Mouse (Mus musculus): ENCODE data around the gene Pdcd1lg2. TPM values are rescaled to one million over a fixed set of nuclear protein-coding genes. Genes with fewer than 3 reads are reported as not detected.
"Not testable (repeated sequence)": the region's sequence is repeated elsewhere in the genome, so short reads cannot be mapped to it uniquely, and the experiment has no call there.

The Pdcd1lg2 gene
- polyA plus RNA-seq, 1 experiment = 0.37 TPM

DNA sequence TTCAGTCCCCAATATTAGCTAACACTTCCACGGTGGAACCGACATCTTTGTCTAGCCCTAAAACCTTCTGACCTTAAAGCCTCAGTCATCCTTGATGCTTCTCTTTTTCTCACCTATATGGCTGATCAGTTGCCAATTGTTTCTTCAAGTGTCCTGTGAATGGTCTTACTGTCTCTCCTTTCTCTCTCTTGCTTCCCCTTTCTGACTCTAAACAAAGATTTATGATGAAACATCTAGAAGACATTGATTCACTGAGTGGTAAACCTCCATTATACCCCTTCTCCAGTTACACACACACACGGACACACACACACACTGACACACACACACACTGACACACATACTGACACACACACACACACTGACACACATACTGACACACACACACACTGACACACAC is 3.8 kb downstream of the Pdcd1lg2 start:
- H3K4me1 ChIP-seq (ENCODE audit: control insufficient read depth, insufficient read depth, low read length) = peaks cover 5% of the 10 kb centered on the region
- WGBS = 81% methylated on average over 3 of the region's 3 CpGs
- TF ChIP-seq POLR2A (IDR thresholded peaks at IDR 0.05; ENCODE audit: borderline replicate concordance, extremely low read depth, low read depth, low read length) = no peak

GRCm38 (mm10) chr19:29414917-29415316 is 4.2 kb downstream of the Pdcd1lg2 start:
- not testable (repeated sequence) for H3K4me1 ChIP-seq (ENCODE audit: control insufficient read depth, insufficient read depth, low read length); DNase-seq; H3K4me3 ChIP-seq (replicated peaks; ENCODE audit: extremely low read depth, low read depth, low read length)

More for the DNA sequence above, 3.8 kb downstream of the Pdcd1lg2 start:
- H3K4me3 ChIP-seq (replicated peaks; ENCODE audit: extremely low read depth, low read depth, low read length) = no peak overlapping the region
- DNase-seq = no peak

DNA sequence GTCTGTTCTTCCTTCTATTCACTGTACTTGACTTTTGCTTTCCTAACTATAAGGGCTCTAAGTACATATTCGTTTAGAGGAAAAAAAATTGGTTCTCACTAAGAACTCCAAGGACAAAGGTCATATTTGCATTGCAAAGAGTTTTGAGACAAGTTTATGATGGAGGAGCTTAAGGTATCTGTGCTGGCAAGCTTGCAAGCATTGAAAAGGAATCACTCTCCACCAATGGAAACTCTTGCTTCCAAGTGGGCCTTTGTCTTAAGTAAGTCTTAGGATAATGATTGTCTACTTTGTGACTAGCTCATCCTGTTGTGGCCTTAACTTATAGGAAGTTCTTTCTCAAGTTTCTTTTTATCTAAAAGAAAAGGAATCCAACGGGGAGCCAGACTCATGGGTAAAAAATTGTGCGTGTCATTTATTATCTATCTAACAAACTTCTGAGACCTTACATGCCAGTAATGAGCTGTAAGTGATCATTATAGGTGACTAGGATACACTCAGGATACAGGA is 5.7 kb downstream of the Pdcd1lg2 start:
- no peak for DNase-seq

DNA sequence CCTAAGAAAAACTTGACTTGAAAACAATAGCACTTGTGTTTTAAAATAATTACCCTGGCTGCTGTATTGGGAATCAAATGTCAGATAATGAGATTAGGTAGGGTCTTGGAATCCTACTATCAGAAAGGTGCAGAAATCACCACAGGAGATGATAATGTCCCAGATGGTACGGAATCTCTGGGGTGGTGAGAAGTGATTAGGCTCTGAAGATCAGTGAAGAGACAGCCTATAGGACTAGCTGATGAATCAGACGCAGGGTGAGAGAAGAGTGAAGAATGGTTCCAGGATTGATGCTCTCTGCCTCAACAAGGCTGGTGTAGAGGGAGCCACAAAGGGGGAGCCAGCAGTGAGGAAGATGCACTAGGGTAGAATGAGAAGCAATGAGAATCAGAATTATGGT is 6.5 kb downstream of the Pdcd1lg2 start:
- Histone ChIP-seq H3K4me1 (ENCODE audit: control insufficient read depth, insufficient read depth, low read length) (peaks cover 5% of the 10 kb centered on the region), H3K4me3 (replicated peaks; ENCODE audit: extremely low read depth, low read depth, low read length) (no peak overlapping the region)
- no peak for TF ChIP-seq POLR2A (IDR thresholded peaks at IDR 0.05; ENCODE audit: borderline replicate concordance, extremely low read depth, low read depth, low read length)
- TF ChIP-seq CTCF (IDR thresholded peaks at IDR 0.05; ENCODE audit: insufficient read depth, low read length) = no peak
- WGBS = 82% methylated on average over 2 of the region's 2 CpGs
- DNase-seq = no peak

More for the DNA sequence above, 5.7 kb downstream of the Pdcd1lg2 start:
- WGBS = 73% methylated on average over 3 of the region's 3 CpGs
- TF ChIP-seq POLR2A (IDR thresholded peaks at IDR 0.05; ENCODE audit: borderline replicate concordance, extremely low read depth, low read depth, low read length) = no peak
- TF ChIP-seq CTCF (IDR thresholded peaks at IDR 0.05; ENCODE audit: insufficient read depth, low read length) = no peak
- peaks cover 5% of the 10 kb centered on the region for H3K4me1 ChIP-seq (ENCODE audit: control insufficient read depth, insufficient read depth, low read length)
- H3K4me3 ChIP-seq (replicated peaks; ENCODE audit: extremely low read depth, low read depth, low read length) = no peak overlapping the region

- 25% methylated on average over 2 of the region's 2 CpGs for WGBS
- Histone ChIP-seq H3K4me1 (ENCODE audit: control insufficient read depth, insufficient read depth, low read length) (peaks cover 5% of the 10 kb centered on the region), H3K4me3 (replicated peaks; ENCODE audit: extremely low read depth, low read depth, low read length) (no peak overlapping the region)
- TF ChIP-seq CTCF (IDR thresholded peaks at IDR 0.05; ENCODE audit: insufficient read depth, low read length) (no peak), POLR2A (IDR thresholded peaks at IDR 0.05; ENCODE audit: borderline replicate concordance, extremely low read depth, low read depth, low read length) (no peak)
- no peak for DNase-seq
These were observed 7.2 kb downstream of the Pdcd1lg2 start for GRCm38 (mm10) chr19:29417894-29418293.

GRCm38 (mm10) chr19:29418661-29419115 is 8.0 kb downstream of the Pdcd1lg2 start:
- 7% methylated on average over 9 of the region's 9 CpGs for whole genome bisulfite sequencing
- TF ChIP-seq CTCF (IDR thresholded peaks at IDR 0.05; ENCODE audit: insufficient read depth, low read length) (no peak), POLR2A (IDR thresholded peaks at IDR 0.05; ENCODE audit: borderline replicate concordance, extremely low read depth, low read depth, low read length) (no peak)
- Histone ChIP-seq H3K4me3 (replicated peaks; ENCODE audit: extremely low read depth, low read depth, low read length) (no peak overlapping the region), H3K4me1 (ENCODE audit: control insufficient read depth, insufficient read depth, low read length) (peaks cover 5% of the 10 kb centered on the region)
- DNase-seq = peak; percentile 26

DNA sequence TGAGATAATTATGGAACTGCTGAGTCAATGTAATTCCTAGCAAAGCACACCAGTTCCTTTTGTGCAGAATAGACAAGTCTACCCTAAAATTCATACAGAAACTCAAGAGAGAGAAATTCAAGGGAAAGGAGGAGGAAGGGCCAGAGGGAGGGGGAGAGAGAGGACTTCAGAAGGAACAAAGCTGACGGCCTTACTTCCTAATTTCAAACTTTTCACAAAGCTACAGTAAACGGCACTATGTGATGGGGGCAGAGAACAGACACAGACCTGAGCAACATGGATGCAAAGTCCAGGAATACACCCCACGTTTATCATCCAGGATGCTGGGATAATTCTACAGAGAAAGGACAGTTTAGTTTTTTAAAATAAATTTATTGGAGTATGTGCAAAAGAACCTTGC is 8.8 kb downstream of the Pdcd1lg2 start:
- TF ChIP-seq CTCF (IDR thresholded peaks at IDR 0.05; ENCODE audit: insufficient read depth, low read length) (no peak), POLR2A (IDR thresholded peaks at IDR 0.05; ENCODE audit: borderline replicate concordance, extremely low read depth, low read depth, low read length) (no peak)
- WGBS = 49% methylated on average over 3 of the region's 3 CpGs
- peaks cover 5% of the 10 kb centered on the region for H3K4me1 ChIP-seq (ENCODE audit: control insufficient read depth, insufficient read depth, low read length)
- no peak for DNase-seq
- H3K4me3 ChIP-seq (replicated peaks; ENCODE audit: extremely low read depth, low read depth, low read length) = no peak overlapping the region

DNA sequence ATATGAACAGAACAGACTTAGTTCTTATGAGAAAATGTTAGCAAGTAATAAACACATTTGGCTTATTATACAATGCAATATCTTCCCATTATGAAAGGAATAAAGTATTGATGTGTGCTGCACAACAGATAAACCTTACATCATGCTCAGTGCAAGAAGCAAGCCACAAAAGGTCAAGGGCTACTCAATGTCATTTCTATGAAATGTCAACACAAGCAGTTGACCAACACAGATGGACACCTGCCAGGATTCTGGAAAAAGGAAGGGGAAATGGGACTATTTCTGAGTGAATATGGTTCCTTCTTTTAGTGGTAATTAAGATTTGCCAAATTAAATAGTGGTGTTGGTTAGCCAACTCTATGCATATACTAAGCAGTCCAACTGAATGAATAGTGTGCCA is 9.2 kb downstream of the Pdcd1lg2 start:
- peaks cover 5% of the 10 kb centered on the region for H3K4me1 ChIP-seq (ENCODE audit: control insufficient read depth, insufficient read depth, low read length)
- no peak overlapping the region for H3K4me3 ChIP-seq (replicated peaks; ENCODE audit: extremely low read depth, low read depth, low read length)
- TF ChIP-seq POLR2A (IDR thresholded peaks at IDR 0.05; ENCODE audit: borderline replicate concordance, extremely low read depth, low read depth, low read length) = no peak
- no peak for TF ChIP-seq CTCF (IDR thresholded peaks at IDR 0.05; ENCODE audit: insufficient read depth, low read length)
- no peak for DNase-seq

GRCm38 (mm10) chr19:29420397-29420796 is 9.7 kb downstream of the Pdcd1lg2 start:
- H3K4me1 ChIP-seq (ENCODE audit: control insufficient read depth, insufficient read depth, low read length) = peaks cover 5% of the 10 kb centered on the region

GRCm38 (mm10) chr19:29422013-29422645 is 11.4 kb downstream of the Pdcd1lg2 start:
- Histone ChIP-seq H3K4me1 (ENCODE audit: control insufficient read depth, insufficient read depth, low read length) (peaks cover 5% of the 10 kb centered on the region), H3K4me3 (replicated peaks; ENCODE audit: extremely low read depth, low read depth, low read length) (no peak overlapping the region)
- TF ChIP-seq POLR2A (IDR thresholded peaks at IDR 0.05; ENCODE audit: borderline replicate concordance, extremely low read depth, low read depth, low read length) = no peak
- TF ChIP-seq CTCF (IDR thresholded peaks at IDR 0.05; ENCODE audit: insufficient read depth, low read length) = no peak
- no peak for DNase-seq
- WGBS = 89% methylated on average over 16 of the region's 16 CpGs

More at GRCm38 (mm10) chr19:29420397-29420796, 9.7 kb downstream of the Pdcd1lg2 start:
- WGBS = 92% methylated on average over 8 of the region's 8 CpGs
- DNase-seq = no peak
- H3K4me3 ChIP-seq (replicated peaks; ENCODE audit: extremely low read depth, low read depth, low read length) = no peak overlapping the region
- TF ChIP-seq CTCF (IDR thresholded peaks at IDR 0.05; ENCODE audit: insufficient read depth, low read length) (no peak), POLR2A (IDR thresholded peaks at IDR 0.05; ENCODE audit: borderline replicate concordance, extremely low read depth, low read depth, low read length) (no peak)

Measured in lung, adult 2 months (tissue).